Mouse (Mus musculus) induced T-regulatory cell, adult 2 months (primary cell): Measurements from ENCODE around the gene Gm48552.

ENCODE experiments used
- DNase-seq: peaks from one replicate; pipeline ENCODE4 v3.0.0-alpha.2; 2012; ENCODE audit warnings: low read depth

The Gm48552 gene

DNA sequence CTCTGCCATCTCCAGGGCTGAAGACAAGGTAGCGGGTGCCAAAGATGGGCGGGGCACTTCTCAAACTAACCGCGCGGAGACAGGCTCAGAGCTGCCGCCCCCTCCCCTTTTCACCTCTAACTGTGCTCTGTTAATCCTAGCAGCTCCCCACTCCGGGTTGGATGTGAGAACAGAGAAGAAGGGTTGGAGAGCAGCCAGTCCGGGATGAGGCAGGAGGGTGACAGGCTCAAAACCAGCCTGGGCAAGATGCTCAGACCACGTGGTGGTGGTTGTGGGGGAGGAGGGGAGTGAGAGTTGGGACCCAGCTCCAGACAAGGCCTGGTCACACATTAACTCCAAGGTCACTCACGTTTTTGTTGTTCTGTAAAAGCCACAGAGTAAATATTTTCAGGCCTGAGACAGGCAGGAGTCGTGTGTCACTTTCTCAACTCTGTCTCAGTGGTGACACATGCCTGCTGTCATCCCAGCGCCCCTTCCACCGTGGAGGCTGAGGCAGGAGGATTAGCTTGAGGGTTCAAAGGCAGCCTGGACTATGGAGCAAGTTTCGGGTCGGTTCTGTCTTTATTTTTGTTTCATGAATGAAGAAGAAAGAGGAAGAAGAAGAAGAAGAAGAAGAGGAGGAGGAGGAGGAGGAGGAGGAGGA lies 42.8 kb downstream of the Gm48552 start:
- DNase-seq, result peak; percentile 64

GRCm38 (mm10) chr10:81432169-81432867 lies 43.5 kb downstream of the Gm48552 start:
- no peak for DNase-seq

- peak; percentile 98 for DNase-seq
Observed at GRCm38 (mm10) chr10:81432868-81433262, 44.1 kb downstream of the Gm48552 start.

DNA sequence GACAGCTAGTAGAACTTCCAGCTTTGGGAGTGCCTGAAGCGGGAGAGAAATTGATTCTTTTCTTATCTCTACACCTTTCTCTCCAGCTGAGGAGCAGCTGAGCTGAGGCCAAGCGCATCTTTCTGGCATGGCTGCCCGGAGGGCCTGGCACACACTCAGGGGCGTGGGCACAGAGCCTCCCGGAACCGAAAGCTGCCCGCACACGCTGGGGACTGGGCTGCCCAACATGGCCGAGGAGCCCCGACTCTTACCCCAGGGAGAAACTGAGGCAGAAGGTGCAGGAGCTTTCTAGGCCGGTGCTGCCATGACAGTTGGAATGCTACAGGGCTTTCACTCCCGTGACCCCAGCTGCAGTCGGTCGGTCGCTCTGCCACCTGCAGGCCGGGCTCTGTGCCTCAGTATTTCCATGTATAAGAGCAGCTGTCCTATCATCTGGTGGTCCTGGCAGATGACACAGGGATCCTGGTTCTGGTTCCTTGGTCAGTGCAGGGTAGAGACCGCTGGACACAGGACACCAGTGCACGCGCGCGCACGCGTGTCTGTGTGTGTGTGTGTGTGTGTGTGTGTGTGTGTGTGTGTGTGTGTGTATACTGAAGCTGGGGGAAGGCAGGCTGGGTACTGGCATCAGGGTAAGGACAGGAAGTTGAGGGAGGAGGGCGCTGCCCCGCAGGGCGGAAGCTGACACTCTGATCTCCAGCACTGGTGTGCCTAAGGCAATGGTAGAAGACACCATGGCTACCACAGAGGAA lies 44.9 kb downstream of the Gm48552 start:
- DNase-seq, result peak; percentile 85

DNA sequence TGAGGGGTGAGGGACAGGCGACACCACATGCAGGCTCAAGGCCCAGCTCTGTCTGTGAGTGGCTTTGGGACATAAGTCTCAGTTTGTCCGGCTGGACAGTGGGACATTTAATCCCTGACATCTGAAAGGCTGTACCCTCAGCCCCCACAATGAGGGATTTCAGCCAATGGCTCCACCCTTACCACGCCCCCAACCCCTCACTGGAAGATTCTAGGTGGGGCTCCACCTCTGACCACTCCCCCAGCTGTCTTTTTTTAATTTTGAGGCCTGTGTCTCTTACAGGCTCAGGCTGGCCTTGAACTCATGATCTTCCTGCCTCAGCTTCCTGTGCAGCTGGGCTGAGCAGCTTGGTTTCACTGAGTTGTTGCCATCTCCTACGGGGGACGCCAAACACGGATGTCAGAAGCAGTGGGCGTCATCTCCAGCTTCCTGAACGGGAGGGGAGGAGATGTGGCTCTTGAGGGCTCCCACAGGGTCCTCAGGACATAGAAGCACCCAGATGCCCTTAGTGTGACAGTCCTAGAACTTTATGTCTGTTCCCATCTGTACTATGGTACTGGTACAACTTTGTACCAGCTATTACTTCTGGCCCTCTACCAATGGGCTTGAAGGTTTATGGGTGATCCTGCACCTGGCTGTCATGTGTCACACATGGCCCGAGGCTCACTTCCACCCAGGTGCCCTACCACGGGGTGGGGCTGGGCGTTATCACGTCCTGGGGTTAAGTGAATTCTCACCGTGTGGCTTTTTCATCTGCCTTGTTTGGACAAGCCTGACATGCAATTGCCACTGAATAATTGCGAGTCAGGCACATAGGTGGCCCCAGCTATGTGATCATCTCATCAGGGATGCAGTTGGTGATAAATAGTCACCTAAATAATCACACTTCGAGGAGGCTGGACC lies 45.8 kb downstream of the Gm48552 start:
- peak; percentile 68 for DNase-seq

- peak; percentile 10 for DNase-seq
Observed at GRCm38 (mm10) chr10:81435436-81435835, 46.6 kb downstream of the Gm48552 start.
